Mouse (Mus musculus): ENCODE measurements around the gene Cds2.
A peak's percentile ranks its signal among the peaks of the same experiment; 100 is the strongest.

DNA sequence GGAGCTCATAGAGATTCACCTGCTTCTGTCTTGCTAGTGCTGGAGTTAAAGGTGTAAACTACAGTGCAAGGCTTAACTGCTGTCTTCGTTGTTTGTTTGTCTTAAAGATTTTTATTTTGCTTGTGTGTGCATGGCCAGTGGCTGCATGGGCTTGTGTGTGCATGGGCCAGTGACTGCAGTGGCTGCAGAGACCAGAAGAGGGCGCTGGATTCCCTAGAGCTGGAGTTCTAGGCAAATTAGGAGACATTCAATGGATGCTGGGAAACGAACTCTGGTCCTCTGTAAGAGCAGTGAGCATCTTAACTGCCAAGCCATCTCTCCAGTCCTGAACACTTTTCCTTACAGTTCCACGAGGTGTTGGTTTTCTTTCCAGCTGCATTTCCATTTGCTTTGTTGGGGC is 12.6 kb downstream of the Cds2 start:
- TF ChIP-seq POLR2A (IDR thresholded peaks at IDR 0.05; ENCODE audit: low read depth, low read length) = no peak
- TF ChIP-seq CTCF (conservative IDR thresholded peaks at IDR 0.05; ENCODE audit: insufficient read depth, insufficient read length, low read depth, low read length) = peak; percentile 37
